Mouse (Mus musculus) C2C12 (cell line): Measurements from ENCODE around the gene Mta2.

Experiments used
- CTCF ChIP-seq: IDR thresholded peaks from one replicate; pipeline ENCODE4 v1.5.1; 2011; ENCODE audit not compliant: control insufficient read depth, insufficient read depth, insufficient read length
- MAX ChIP-seq: IDR thresholded peaks from one replicate; pipeline ENCODE4 v1.6.1; 2011; ENCODE audit warnings: mild to moderate bottlenecking, control low read depth
- MYOG ChIP-seq: IDR thresholded peaks from one replicate; pipeline ENCODE4 v1.6.1; 2011; ENCODE audit not compliant: control insufficient read depth, insufficient read length; ENCODE audit errors: extremely low read depth
- USF1 ChIP-seq: IDR thresholded peaks from one replicate; pipeline ENCODE4 v1.6.1; 2011; ENCODE audit warnings: low read depth, mild to moderate bottlenecking, control low read depth, moderate library complexity

DNA sequence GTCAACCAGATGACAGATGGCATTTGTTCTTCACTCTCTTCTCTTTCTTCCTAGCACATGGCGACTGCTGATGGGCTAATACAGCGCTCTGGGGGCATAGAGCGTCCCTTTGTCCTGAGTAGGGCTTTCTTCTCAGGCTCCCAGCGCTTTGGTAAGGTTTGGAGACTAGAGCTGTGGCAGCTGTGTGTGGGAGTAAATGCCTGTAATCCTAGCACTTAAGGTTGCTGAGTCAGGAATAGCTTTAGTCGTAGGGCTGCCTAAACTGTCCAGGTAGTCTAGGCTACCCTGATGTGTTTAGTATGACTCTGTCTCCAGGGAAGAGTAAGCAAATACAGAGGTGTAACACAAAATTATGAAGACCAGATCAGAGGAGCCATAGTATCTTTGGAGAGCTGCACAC, 29.9 kb upstream of the Mta2 start:
- no peak for TF ChIP-seq MYOG
- TF ChIP-seq CTCF, result no peak
- TF ChIP-seq USF1, result no peak
- no peak for TF ChIP-seq MAX
